Mouse (Mus musculus): ENCODE data around the gene Pi16.
"Not testable (repeated sequence)": the region's sequence is repeated elsewhere in the genome, so short reads cannot be mapped to it uniquely, and the experiment has no call there.

The Pi16 gene

GRCm38 (mm10) chr17:29330671-29331410, 13.4 kb downstream of the Pi16 start:
- peak; percentile 81 for DNase-seq (ENCODE audit: low read depth)

GRCm38 (mm10) chr17:29332186-29332685, 14.8 kb downstream of the Pi16 start:
- no peak for DNase-seq (ENCODE audit: low read depth)

DNA sequence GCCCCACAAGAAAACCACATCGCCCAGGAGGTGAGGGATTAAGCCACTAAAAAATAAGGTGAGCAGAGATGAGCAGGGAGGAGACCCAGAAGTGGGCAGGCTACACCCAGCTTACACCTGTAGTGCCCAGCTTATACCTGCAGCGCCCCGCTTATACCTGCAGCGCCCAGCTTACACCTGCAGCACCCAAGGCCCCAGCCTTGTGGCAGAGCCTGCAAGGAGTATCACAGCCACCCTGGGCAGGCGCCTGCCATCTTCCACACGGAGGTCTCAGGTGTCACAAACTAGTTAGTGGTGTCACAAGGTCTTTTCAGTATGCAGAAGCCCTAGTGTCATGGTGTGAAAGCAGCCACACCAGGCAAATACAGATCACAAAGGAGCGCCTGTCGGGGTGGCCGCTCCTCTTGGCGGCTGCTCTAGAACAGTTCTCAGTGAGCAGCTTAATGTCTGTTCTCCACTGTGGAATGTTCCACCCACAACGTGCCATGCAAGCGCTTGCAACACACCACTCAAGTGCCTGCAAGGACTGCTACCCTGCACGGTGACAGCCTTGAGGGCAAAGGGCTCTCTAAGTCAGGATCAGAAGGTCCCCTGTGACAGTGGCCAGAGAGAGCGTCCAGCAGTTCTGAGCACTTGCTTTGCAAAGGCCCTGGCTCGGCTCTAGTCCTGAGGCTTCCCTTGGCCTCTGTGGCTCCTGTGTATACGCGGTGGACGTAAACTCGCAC, 18.9 kb downstream of the Pi16 start:
- no peak for DNase-seq (ENCODE audit: low read depth)

DNA sequence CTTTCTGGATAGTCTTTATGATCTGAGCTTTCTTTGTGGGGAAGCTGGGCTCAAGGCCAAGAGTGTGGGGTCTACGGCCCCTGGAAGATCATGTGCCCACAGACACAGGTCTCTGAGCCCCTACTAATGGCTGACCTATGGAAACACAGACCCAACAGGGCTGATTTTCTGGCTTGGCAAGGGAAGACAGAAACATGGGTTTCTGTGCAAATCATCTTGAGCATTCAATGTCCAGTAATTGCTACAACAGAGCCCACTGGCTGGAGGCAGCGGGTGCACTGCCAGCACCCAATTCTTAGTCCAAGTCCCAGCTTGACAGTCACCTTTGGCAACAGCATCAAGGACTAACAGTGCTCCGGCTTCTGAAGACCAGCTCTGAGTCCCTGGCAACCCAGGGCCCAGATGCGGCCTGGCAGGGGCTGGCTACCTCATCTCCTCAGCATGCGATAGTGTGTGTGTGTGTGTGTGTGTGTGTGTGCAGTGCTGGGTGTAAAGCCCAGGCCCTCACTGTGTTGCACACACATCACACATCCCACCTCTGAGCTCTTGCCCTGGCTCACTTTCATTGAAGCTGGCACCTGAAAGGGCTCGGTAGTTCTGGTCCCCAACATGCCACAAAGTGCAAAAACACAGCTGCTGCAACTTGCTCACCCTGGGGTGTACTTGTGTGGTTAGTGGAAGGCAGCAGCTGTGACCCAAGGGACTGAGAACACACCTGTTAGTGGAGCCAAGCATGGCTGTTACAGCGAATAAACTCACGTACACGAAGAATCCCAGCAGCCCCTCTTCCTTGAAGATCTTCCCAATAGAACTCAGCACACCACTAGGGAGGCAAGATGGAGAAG, 20.7 kb downstream of the Pi16 start:
- no peak for DNase-seq (ENCODE audit: low read depth)

DNA sequence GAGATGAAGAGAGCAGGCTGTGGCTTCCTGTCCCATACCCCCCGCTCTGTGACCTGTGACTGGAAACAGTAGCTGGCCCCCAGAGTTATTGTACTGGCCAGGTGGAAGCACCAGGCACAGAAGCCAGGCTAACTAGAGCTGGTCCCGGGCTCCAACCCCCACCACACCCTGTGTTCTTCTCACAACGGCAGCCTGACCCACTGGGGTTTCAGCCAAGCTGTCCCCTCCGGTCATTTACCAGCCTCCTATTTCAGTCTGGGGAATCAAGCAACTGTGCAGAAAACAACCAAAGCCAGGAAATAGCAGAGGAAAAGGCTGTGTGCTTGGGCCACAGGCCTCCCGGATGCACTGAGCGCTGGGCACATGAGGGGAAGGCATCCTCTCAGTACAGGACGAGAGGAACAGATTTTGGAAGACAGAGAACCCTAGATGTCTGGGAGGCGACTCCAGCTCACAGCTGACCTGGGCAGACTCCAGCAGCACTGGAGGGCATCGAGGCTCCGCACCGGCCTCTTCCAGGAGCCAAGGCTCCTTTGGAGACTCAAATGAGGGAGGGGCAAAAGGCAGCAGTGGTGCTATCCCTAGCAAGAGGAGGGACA, 21.8 kb downstream of the Pi16 start:
- DNase-seq (ENCODE audit: low read depth) = no peak

DNA sequence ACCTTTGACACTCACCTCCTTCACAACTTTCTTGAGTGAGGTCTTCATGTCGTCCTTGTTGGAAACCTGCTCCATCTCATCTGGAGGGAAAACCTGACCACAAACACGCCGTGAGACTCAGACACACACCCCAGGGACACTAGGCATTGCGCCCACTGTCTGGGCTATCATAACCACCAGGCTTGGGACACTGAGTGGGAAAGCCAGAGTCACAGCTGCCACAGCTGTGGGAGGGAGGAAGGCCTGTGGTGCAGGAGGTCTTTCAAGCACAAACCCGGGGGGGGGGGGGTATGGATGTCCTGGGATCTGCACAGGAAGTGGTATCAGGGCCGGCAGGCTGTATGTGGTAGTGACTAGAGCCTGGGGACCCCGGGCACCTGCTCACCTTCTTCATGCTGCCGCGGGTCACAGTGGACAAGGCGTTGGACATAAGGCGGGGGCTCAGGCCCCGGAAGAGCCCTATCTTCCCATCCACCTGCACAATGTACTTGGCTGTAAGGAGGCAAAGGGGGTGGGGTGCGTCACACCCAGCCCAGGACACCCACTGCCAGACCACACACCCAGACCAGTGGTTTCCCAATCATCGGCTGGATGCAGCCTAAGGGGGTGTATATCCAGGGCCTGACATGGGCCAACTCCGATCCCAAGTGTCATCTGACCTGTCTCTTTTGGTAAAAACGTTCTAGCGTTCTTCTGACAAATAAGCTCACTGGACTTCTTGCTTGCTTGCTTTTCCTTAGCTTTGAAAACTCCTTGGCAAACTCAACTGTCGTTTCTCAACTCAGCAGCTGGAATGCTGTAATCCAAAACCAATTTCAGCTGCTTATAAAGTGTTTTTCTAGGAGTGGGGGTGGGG, 23.2 kb downstream of the Pi16 start:
- DNase-seq (ENCODE audit: low read depth) = peak; percentile 87

GRCm38 (mm10) chr17:29341591-29342003, 24.1 kb downstream of the Pi16 start:
- peak; percentile 31 for DNase-seq (ENCODE audit: low read depth)

DNA sequence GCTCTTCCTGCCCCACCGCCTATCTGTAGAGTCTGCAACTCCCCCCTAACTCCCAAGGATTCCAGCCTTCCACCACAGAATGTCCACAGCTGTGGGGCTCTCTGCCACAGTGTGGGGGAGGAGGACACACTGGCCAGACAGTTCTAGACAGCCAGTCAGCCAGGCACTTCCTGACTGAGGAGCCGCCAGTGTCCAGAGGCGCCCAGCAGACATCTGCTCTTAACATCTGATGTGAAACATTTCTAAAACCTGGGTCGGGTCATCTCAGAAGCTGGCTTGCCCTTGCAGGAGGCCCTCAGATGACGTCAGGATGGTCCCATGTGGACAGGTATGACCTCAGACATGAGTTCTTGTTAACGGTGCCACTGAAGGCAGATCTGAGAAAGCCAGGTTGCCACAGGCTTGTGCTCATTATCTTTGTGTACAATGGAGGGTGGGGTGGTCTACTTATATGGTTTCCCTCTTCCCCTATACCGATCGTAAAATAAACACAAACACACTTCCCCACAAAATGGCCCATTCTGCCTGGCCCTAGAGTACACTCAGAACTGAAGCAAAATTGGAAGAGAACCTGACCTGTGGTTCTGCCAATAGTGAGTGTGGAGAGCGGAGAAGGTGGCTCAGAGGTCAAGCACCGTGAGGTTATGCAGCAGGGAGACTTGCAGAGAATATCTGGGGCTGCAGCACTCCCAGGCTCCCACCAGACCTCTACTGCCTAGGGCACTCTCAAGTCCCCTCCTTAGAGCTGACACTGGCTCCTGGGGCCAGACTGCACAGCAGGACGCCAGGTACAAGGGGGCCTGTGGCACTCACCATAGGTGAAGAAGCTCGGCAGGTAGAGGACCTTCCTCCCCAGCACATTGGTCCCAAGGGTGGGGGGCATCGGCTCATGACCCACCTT, 24.8 kb downstream of the Pi16 start:
- peak; percentile 54 for DNase-seq (ENCODE audit: low read depth)

DNA sequence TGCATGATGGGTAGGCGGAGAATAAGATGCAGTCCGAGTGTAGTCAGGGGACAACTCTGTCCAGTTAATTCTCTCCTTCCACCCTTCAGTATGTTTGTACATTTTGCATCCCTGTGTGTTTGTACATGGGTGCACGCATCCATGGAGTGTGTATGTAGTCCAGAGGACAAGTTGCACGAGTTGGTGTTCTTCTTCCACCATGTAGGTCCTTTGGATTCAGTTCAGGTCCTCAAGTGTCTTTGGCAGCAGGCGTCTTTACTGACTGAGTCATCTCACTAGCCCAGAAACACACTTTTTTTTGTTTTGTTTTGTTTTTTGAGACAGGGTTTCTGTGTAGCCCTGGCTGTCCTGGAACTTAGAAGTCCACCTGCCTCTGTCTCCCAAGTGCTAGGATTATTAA, 25.8 kb downstream of the Pi16 start:
- DNase-seq (ENCODE audit: low read depth) = no peak

DNA sequence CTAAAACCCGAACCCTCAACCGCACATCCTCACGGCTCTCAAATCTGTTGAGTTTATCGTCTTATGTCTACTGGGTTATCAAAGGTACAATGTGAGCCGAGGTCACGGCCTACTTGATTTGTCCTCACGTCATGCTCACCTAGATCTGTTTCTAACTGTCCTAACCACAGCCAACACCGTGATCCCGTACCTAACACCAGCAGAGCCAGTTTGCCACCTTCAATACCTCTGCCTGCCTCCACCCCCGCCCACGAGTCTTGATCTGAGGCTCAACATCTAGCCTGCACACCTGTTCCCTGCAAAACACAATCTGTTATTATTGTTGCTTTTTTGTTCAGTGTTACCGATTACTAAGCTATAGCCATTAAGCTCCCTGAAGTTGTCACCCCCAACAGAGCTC, 27.8 kb downstream of the Pi16 start:
- DNase-seq (ENCODE audit: low read depth) = no peak

GRCm38 (mm10) chr17:29346496-29347125, 29.1 kb downstream of the Pi16 start:
- peak; percentile 84 for DNase-seq (ENCODE audit: low read depth)

DNA sequence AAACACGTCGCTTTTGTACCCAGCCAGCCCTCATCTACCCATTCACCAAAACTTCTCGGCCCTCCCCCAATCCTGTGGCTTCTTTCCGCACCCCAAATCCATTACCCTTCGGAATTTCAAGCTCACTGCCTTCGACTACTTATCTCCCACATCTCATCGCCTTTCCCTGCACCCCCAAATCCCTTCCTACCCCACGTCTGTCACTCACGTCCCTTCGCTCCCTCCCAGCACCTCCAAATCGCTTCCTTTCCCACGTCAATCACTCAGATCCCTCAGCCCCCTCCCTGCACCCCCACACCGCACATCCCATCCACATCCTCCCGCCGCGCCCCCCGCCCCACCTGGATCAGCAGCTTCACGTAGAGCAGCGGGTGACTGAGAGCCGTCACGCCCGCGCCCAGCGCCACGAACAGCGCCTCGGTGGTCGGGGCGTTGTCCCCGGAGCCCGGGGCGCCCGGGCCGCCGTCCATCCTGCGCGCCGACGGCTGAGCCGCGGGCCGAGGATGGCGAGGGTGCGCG, 29.7 kb downstream of the Pi16 start:
- DNase-seq (ENCODE audit: low read depth) = peak; percentile 25

DNA sequence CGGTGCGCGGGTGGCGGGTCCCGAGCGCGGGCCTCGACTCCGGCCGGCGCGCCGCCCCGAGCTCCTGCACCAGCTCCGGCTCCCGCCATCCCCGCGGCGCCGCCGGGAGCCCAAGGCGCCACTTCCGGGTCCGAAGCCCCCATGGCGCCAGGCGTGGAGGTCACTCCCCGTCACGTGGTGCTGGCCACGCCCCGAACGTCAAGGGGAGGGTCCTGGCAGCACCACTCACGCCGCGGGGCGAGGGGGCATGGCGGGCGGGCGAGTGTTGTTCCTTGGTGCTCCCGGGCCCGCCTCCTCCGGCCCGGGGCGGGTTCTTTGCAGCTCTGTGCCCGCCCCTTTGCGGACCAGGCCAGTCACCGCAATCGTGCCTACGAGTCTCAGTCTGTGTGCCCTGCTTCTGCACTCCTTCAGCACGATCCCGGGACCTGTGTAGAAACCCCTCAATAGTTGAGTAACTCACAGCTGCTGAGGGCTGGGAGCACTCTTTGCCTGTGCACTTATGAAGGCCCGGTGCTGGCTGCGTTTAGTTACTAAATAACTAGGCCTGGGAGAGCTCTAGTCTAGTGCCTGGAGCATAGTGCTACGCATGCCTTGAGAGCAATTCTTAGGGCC, 30.3 kb downstream of the Pi16 start, which contains the start of gene Mtch1:
TSS of gene Mtch1 (minus strand) at position 290 of the 612 bp plus-strand sequence.
- peak; percentile 100 for DNase-seq (ENCODE audit: low read depth)

GRCm38 (mm10) chr17:29348996-29349395, 31.5 kb downstream of the Pi16 start:
- no peak for DNase-seq (ENCODE audit: low read depth)

GRCm38 (mm10) chr17:29351056-29351455, 33.6 kb downstream of the Pi16 start:
- not testable (repeated sequence) for DNase-seq (ENCODE audit: low read depth)

GRCm38 (mm10) chr17:29355461-29355840, 38.0 kb downstream of the Pi16 start:
- DNase-seq (ENCODE audit: low read depth) = no peak

DNA sequence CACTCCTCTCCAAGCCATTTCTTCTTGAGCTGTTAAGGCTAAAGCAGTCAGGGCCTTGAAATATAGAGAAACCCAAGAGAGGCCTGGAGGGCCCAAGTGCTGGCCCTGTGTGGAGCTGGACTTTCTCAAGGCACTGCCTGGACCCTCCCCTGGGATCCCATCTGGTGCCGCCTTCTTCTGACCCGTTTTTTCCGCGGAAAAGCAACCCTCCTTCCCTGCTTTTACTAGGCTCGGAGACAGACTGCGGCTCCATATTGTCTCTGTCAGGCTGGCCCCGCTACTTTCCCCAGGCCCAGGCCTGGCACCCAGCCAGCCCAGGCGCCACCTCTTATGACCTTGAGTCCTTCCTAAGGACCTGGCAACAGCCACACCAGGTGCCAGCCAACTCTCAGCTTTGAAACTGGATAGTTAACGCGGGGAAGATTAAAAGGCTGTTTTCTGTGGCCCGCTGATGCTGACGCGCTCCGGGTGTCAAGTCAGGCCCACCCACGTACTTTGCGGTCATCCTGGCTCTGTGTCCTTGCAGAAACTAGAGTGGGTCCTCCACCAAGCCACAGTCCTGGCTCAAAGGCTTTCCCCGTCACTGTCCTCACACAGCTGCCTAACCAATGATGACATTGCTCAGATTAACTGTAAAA, 38.5 kb downstream of the Pi16 start:
- no peak for DNase-seq (ENCODE audit: low read depth)

DNA sequence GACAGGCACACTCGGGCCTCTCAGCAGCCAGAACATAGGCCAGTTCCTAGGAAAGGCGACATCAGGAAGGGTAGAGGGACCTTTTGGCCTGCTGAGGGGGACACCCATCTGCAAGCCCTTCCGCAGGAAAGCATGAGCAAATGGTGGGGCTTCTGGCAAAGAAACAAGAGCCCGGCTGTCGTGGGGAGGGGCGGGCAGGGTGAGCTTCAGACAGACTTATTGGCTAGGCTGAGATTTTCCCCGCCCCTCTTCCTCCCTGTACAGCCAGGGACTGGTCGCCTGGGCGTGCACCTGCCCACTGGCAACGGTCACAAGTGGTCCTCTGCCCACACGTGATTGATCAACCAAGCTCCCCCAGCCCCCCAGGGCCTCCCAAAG, 39.0 kb downstream of the Pi16 start:
- DNase-seq (ENCODE audit: low read depth) = no peak

Data from NIH3T3 (cell line).